Mouse (Mus musculus) limb, embryonic 10.5 days (tissue): ENCODE results near the gene Npas3. TPM values are rescaled to one million over a fixed set of nuclear protein-coding genes. Genes with fewer than 3 reads are reported as not detected.

Experiments
- DNase-seq: peaks from one replicate; pipeline ENCODE4 v3.0.0-alpha.2; 2017; ENCODE audit warnings: low spot score
- H3K27ac ChIP-seq: fragments of 300-500 bp; sonication (generic); 2 replicates; pipeline ENCODE4 v1.5.1; 2016; ENCODE audit warnings: mild to moderate bottlenecking
- H3K27me3 ChIP-seq: fragments of 300-500 bp; sonication (generic); 2 replicates; pipeline ENCODE4 v1.6.1; 2016; ENCODE audit warnings: low read depth, mild to moderate bottlenecking; ENCODE audit not compliant: poor library complexity, severe bottlenecking
- H3K36me3 ChIP-seq: fragments of 300-500 bp; sonication (generic); 2 replicates; pipeline ENCODE4 v1.6.1; 2016; ENCODE audit warnings: mild to moderate bottlenecking, moderate library complexity
- H3K4me1 ChIP-seq: fragments of 300-500 bp; sonication (generic); 2 replicates; pipeline ENCODE4 v1.6.1; 2016
- H3K4me3 ChIP-seq: fragments of 300-500 bp; sonication (generic); 2 replicates; pipeline ENCODE4 v1.5.1; 2016; ENCODE audit warnings: mild to moderate bottlenecking, moderate library complexity
- H3K9me3 ChIP-seq: fragments of 300-500 bp; sonication (generic); replicated peaks from 2 replicates; pipeline ENCODE4 v1.6.1; 2016; ENCODE audit warnings: mild to moderate bottlenecking
- WGBS: fragments of 180-500 bp; shearing (Covaris S2); methylation state at CpG from one replicate; pipeline ENCODE4 v1.1.7; 2016; 5-methylcytosine and 5-hydroxymethylcytosine counted together
- polyA plus RNA-seq: library from polyadenylated mRNA; unstranded; fragments of >200 nt; fragmentation: Nextera tagmentation; extraction: Ambion mirVana; gene quantifications from 2 replicates; pipeline ENCODE4 v1.2.1, GENCODE M21; 2016

Gene Npas3
- polyA plus RNA-seq, 1 experiment from 2014 or later = 0.91 TPM

GRCm38 (mm10) chr12:53825251-53825650 lies 576.8 kb downstream of the Npas3 start:
- H3K4me3 ChIP-seq = no peak overlapping the region
- no peak overlapping the region for H3K27ac ChIP-seq
- H3K9me3 ChIP-seq = no peaks in the 10 kb centered on the region
- no peaks in the 10 kb centered on the region for H3K36me3 ChIP-seq
- H3K4me1 ChIP-seq = peaks cover 14% of the 10 kb centered on the region
- no peak for DNase-seq
- H3K27me3 ChIP-seq = no peaks in the 10 kb centered on the region

- 76% methylated on average over 12 of the region's 12 CpGs for WGBS
- no peaks in the 10 kb centered on the region for H3K36me3 ChIP-seq
Measured at GRCm38 (mm10) chr12:53825898-53826605, 577.6 kb downstream of the Npas3 start.

GRCm38 (mm10) chr12:53826812-53827211 lies 578.3 kb downstream of the Npas3 start:
- 69% methylated on average over 3 of the region's 3 CpGs for WGBS
- Histone ChIP-seq H3K4me1 (peaks cover 17% of the 10 kb centered on the region), H3K27ac (no peak overlapping the region), H3K4me3 (no peak overlapping the region), H3K36me3 (no peaks in the 10 kb centered on the region), H3K27me3 (no peaks in the 10 kb centered on the region), H3K9me3 (no peaks in the 10 kb centered on the region)
- DNase-seq = no peak

More at GRCm38 (mm10) chr12:53825898-53826605, 577.6 kb downstream of the Npas3 start:
- peaks cover 14% of the 10 kb centered on the region for H3K4me1 ChIP-seq
- no peak overlapping the region for H3K4me3 ChIP-seq
- no peak for DNase-seq
- no peaks in the 10 kb centered on the region for H3K27me3 ChIP-seq
- H3K27ac ChIP-seq = no peak overlapping the region
- H3K9me3 ChIP-seq = no peaks in the 10 kb centered on the region

- Histone ChIP-seq H3K9me3 (no peaks in the 10 kb centered on the region), H3K36me3 (no peaks in the 10 kb centered on the region), H3K27me3 (no peaks in the 10 kb centered on the region), H3K27ac (no peak overlapping the region), H3K4me3 (no peak overlapping the region), H3K4me1 (peaks cover 20% of the 10 kb centered on the region)
- no peak for DNase-seq
- WGBS = 50% methylated on average over 6 of the region's 6 CpGs
Measured at GRCm38 (mm10) chr12:53832590-53832989, 584.1 kb downstream of the Npas3 start.

GRCm38 (mm10) chr12:53833348-53833747 lies 584.9 kb downstream of the Npas3 start:
- Histone ChIP-seq H3K27me3 (peaks cover 5% of the 10 kb centered on the region; the same call in 1 of the 2 replicates), H3K9me3 (no peaks in the 10 kb centered on the region), H3K4me1 (peaks cover 28% of the 10 kb centered on the region), H3K4me3 (no peak overlapping the region), H3K27ac (no peak overlapping the region), H3K36me3 (no peaks in the 10 kb centered on the region)
- 91% methylated on average over 2 of the region's 2 CpGs for WGBS
- no peak for DNase-seq

GRCm38 (mm10) chr12:53836031-53836790 lies 587.7 kb downstream of the Npas3 start:
- Histone ChIP-seq H3K27me3 (peaks cover 5% of the 10 kb centered on the region; the same call in 1 of the 2 replicates), H3K9me3 (no peaks in the 10 kb centered on the region), H3K4me3 (no peak overlapping the region), H3K36me3 (no peaks in the 10 kb centered on the region), H3K27ac (no peak overlapping the region), H3K4me1 (peaks cover 34% of the 10 kb centered on the region)
- DNase-seq = peak; percentile 24
- 86% methylated on average over 27 of the region's 27 CpGs for WGBS

GRCm38 (mm10) chr12:53837408-53837807 lies 588.9 kb downstream of the Npas3 start:
- Histone ChIP-seq H3K27ac (no peak overlapping the region), H3K36me3 (no peaks in the 10 kb centered on the region), H3K4me1 (peaks cover 26% of the 10 kb centered on the region), H3K27me3 (peaks cover 5% of the 10 kb centered on the region; the same call in 1 of the 2 replicates), H3K9me3 (no peaks in the 10 kb centered on the region), H3K4me3 (no peak overlapping the region)
- DNase-seq = no peak
- WGBS = 74% methylated on average over 15 of the region's 15 CpGs

GRCm38 (mm10) chr12:53838541-53838940 lies 590.1 kb downstream of the Npas3 start:
- Histone ChIP-seq H3K36me3 (no peaks in the 10 kb centered on the region), H3K27me3 (peaks cover 5% of the 10 kb centered on the region; the same call in 1 of the 2 replicates), H3K27ac (no peak overlapping the region), H3K9me3 (no peaks in the 10 kb centered on the region), H3K4me3 (no peak overlapping the region), H3K4me1 (peaks cover 17% of the 10 kb centered on the region)
- WGBS = 18% methylated on average over 7 of the region's 7 CpGs
- no peak for DNase-seq

GRCm38 (mm10) chr12:53841928-53842671 lies 593.6 kb downstream of the Npas3 start:
- H3K4me1 ChIP-seq = peaks cover 36% of the 10 kb centered on the region
- DNase-seq = peak; percentile 13

GRCm38 (mm10) chr12:53843626-53844025 lies 595.1 kb downstream of the Npas3 start:
- H3K27me3 ChIP-seq = no peaks in the 10 kb centered on the region; the same call in 1 of the 2 replicates
- H3K27ac ChIP-seq = no peak overlapping the region; the same call in 1 of the 2 replicates
- DNase-seq = no peak
- H3K4me3 ChIP-seq = no peak overlapping the region
- WGBS = 57% methylated on average over 3 of the region's 3 CpGs
- H3K4me1 ChIP-seq = peaks cover 23% of the 10 kb centered on the region
- no peaks in the 10 kb centered on the region for H3K36me3 ChIP-seq
- H3K9me3 ChIP-seq = no peaks in the 10 kb centered on the region

More at GRCm38 (mm10) chr12:53841928-53842671, 593.6 kb downstream of the Npas3 start:
- no peak overlapping the region for H3K4me3 ChIP-seq
- 81% methylated on average over 16 of the region's 16 CpGs for WGBS
- peaks cover 5% of the 10 kb centered on the region; the same call in 1 of the 2 replicates for H3K27me3 ChIP-seq
- H3K27ac ChIP-seq = no peak overlapping the region
- no peaks in the 10 kb centered on the region for H3K36me3 ChIP-seq
- H3K9me3 ChIP-seq = no peaks in the 10 kb centered on the region

GRCm38 (mm10) chr12:53846154-53846665 lies 597.7 kb downstream of the Npas3 start:
- Histone ChIP-seq H3K9me3 (no peaks in the 10 kb centered on the region), H3K27me3 (peaks cover 3% of the 10 kb centered on the region; the same call in 1 of the 2 replicates), H3K36me3 (no peaks in the 10 kb centered on the region), H3K4me1 (peaks cover 20% of the 10 kb centered on the region; the same call in 1 of the 2 replicates), H3K4me3 (no peak overlapping the region), H3K27ac (no peak overlapping the region)
- WGBS = 84% methylated on average over 12 of the region's 12 CpGs
- no peak for DNase-seq

GRCm38 (mm10) chr12:53849263-53849662 lies 600.8 kb downstream of the Npas3 start:
- no peak overlapping the region for H3K27ac ChIP-seq
- no peaks in the 10 kb centered on the region for H3K9me3 ChIP-seq
- H3K4me1 ChIP-seq = peaks cover 11% of the 10 kb centered on the region; the same call in 1 of the 2 replicates
- H3K27me3 ChIP-seq = peaks cover 3% of the 10 kb centered on the region; the same call in 1 of the 2 replicates
- H3K36me3 ChIP-seq = no peaks in the 10 kb centered on the region
- no peak for DNase-seq
- 83% methylated on average over 2 of the region's 2 CpGs for WGBS
- no peak overlapping the region for H3K4me3 ChIP-seq
